Comparison of ENCODE assay signal across 7 mouse cellular contexts in genomic region chr17:87105941-87106340, GRCm38 (mm10). TPM values are rescaled to one million over a fixed set of nuclear protein-coding genes. Genes with fewer than 3 reads are reported as not detected.
DNase-seq lines count a peak whose midpoint lies in the region; ATAC-seq and TF ChIP-seq lines count a peak whose summit lies in the region.

No protein-coding gene starts in this region.

- H3K4me1 ChIP-seq in E14TG2a.4 (replicated peaks; ENCODE audit: low read depth, low read length): peaks cover 39% of the 10 kb centered on the region
- peaks cover 26% of the 10 kb centered on the region for H3K4me1 ChIP-seq in forebrain, embryonic 15.5 days
- H3K4me1 ChIP-seq in intestine, embryonic 15.5 days (replicated peaks): peaks cover 6% of the 10 kb centered on the region; the same call in 1 of the 2 replicates

- H3K27me3 ChIP-seq in E14TG2a.4 (ENCODE audit: insufficient read depth, low read length): peaks cover 23% of the 10 kb centered on the region
- no peaks in the 10 kb centered on the region for H3K27me3 ChIP-seq in forebrain, embryonic 15.5 days
- H3K27me3 ChIP-seq in intestine, embryonic 15.5 days (replicated peaks): no peaks in the 10 kb centered on the region

- H3K4me2 ChIP-seq in forebrain, embryonic 15.5 days (replicated peaks): peak overlapping the region; percentile 60
- peak overlapping the region; percentile 85; the same call in 1 of the 2 replicates for H3K4me2 ChIP-seq in intestine, embryonic 15.5 days (replicated peaks)

- ATAC-seq in forebrain, embryonic 15.5 days (replicated peaks): no peak
- ATAC-seq in intestine, embryonic 15.5 days: no peak

- no peak overlapping the region for H3K9ac ChIP-seq in forebrain, embryonic 15.5 days (replicated peaks)
- no peak overlapping the region for H3K9ac ChIP-seq in intestine, embryonic 15.5 days

- 92% methylated on average over 7 of the region's 7 CpGs for WGBS in forebrain, embryonic 15.5 days
- WGBS in intestine, embryonic 15.5 days: 85% methylated on average over 7 of the region's 7 CpGs

- H3K36me3 ChIP-seq in E14TG2a.4 (ENCODE audit: insufficient read depth, low read length): no peaks in the 10 kb centered on the region
- H3K36me3 ChIP-seq in forebrain, embryonic 15.5 days: no peaks in the 10 kb centered on the region
- no peaks in the 10 kb centered on the region for H3K36me3 ChIP-seq in intestine, embryonic 15.5 days

- no peak for TF ChIP-seq CTCF in E14TG2a.4 (conservative IDR thresholded peaks at IDR 0.05; ENCODE audit: low read length)

- no peak overlapping the region for H3K27ac ChIP-seq in forebrain, embryonic 15.5 days (replicated peaks)
- no peak overlapping the region; the same call in 1 of the 2 replicates for H3K27ac ChIP-seq in intestine, embryonic 15.5 days

- H3K4me3 ChIP-seq in E14TG2a.4 (replicated peaks; ENCODE audit: low read length): peak overlapping the region; percentile 81; the same call in 1 of the 2 replicates
- peak overlapping the region; percentile 75; the same call in 1 of the 2 replicates for H3K4me3 ChIP-seq in forebrain, embryonic 15.5 days
- H3K4me3 ChIP-seq in intestine, embryonic 15.5 days (replicated peaks): no peak overlapping the region

- H3K9me3 ChIP-seq in E14TG2a.4 (ENCODE audit: low read length): 0 out of 2 replicates have a peak, but pooled peaks cover 3% of the 10 kb centered on the region
- no peaks in the 10 kb centered on the region for H3K9me3 ChIP-seq in forebrain, embryonic 15.5 days
- no peaks in the 10 kb centered on the region for H3K9me3 ChIP-seq in intestine, embryonic 15.5 days

- DNase-seq in 3T3-L1 (ENCODE audit: low read depth, low spot score) (peak; percentile 19), adipocyte (ENCODE audit: low spot score) (no peak)
- peak; percentile 18 for DNase-seq in skeletal muscle tissue, adult 2 months (ENCODE audit: low read depth, low spot score)
- DNase-seq in thymus, postnatal 14 days: no peak

RNA-seq across cellular contexts. Expression of gene Socs5, which starts 1.5 kb away (rescaled TPM):
- 11.0 and 12.0 TPM in 2 replicates for polyA plus RNA-seq in forebrain, embryonic 15.5 days (2015; fragmentation: Nextera tagmentation; extraction: Ambion mirVana)
- polyA plus RNA-seq in intestine, embryonic 15.5 days (2015; fragmentation: Nextera tagmentation; extraction: Ambion mirVana): 9.2 and 10.7 TPM in 2 replicates

Comparison
In these comparisons a context has a peak if more than half of its experiments do, and no peak if none do; other contexts are left out.
1. DNase-seq: peak in 3T3-L1 (single experiment) and skeletal muscle tissue, adult 2 months (single experiment); none in adipocyte (single experiment) and thymus, postnatal 14 days (single experiment).